Mouse (Mus musculus): ENCODE data around the gene Bok.

DNA sequence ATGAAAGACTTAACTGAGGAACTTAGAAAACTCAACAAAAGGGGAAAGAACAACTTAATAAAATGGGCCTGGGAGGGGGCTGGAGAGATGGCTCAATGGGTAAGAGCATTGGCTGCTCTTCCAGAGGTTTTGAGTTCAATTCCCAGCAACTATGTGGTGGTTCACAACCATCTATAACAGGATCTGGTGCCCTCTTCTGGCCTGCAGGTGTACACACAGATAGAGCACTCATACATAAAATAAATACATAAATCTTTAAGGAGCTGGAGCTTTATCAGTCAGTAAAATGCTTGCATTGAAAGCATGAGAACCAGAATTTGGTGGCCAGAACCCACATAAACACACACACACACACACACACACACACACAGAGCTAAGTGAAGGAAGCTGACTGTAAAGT lies 57.5 kb downstream of the Bok start:
- TF ChIP-seq GATA1 (IDR thresholded peaks at IDR 0.05; ENCODE audit: low read length) (no peak), TAL1 (IDR thresholded peaks at IDR 0.05; ENCODE audit: low read length) (no peak)

Data from erythroblast, embryonic 14.5 days (primary cell).